Mouse (Mus musculus): ENCODE results near the gene Zbtb8b. TPM values are rescaled to one million over a fixed set of nuclear protein-coding genes. Genes with fewer than 3 reads are reported as not detected.
"Not testable (repeated sequence)": the region's sequence is repeated elsewhere in the genome, so short reads cannot be mapped to it uniquely, and the experiment has no call there.

The Zbtb8b gene
- polyA plus RNA-seq, 1 experiment from 2014 or later = 6.3 TPM

DNA sequence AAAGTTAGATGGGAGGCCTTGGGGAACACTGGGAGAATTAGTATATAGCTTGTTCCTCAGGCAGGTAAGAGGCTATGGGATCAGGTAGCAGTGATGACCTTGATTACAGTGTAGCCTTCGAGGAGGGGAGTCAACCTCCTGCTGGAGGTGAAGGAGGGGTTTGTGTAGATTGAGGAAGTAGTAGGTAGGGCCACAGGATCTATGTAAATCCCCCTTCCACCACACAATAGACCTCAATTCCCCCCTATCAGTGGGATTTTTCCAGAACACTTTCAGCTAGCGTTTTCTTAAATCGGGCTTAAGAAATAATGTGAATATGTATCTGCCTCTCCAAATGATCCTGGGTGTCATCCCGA, 20.2 kb upstream of the Zbtb8b start:
- Histone ChIP-seq H3K9ac (ENCODE audit: low read length) (peak overlapping the region; percentile 84), H3K4me1 (ENCODE audit: control insufficient read depth, insufficient read depth, low read length) (peaks cover 10% of the 10 kb centered on the region), H3K9me3 (replicated peaks; ENCODE audit: control insufficient read depth, low read length) (no peaks in the 10 kb centered on the region), H3K27me3 (ENCODE audit: control insufficient read depth, insufficient read depth, low read length) (no peaks in the 10 kb centered on the region), H3K4me2 (ENCODE audit: low read depth, low read length) (peak overlapping the region; percentile 89), H3K4me3 (ENCODE audit: low read length) (peak overlapping the region; percentile 64), H3K36me3 (ENCODE audit: control insufficient read depth, insufficient read depth) (peaks cover 9% of the 10 kb centered on the region), H3K27ac (ENCODE audit: low read length) (peak overlapping the region; percentile 94)
- no peak for ATAC-seq (replicated peaks; ENCODE audit: extremely low read depth, insufficient read depth, low FRiP score)
- WGBS = 0% methylated on average over 4 of the region's 4 CpGs

DNA sequence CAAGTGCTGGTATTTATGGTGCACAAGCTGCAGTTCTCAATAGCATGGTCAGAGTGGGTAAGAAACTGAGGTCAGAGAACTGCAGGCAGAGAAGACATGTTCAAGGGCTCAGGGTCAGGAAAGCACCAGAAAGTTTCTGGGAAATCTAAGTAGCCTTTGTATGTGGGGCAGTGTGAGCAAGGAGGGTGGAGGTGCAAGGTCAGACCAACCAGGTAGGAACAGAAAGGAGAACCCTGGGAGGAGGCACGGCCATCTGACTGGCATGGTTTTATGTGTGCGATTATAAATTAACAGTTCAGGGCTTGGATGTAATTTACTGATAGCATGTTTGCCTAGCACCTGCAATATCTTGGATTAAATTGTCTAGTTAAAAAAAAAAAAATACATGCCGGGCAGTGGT, 19.1 kb upstream of the Zbtb8b start:
- no peaks in the 10 kb centered on the region for H3K36me3 ChIP-seq (ENCODE audit: control insufficient read depth, insufficient read depth)
- H3K27ac ChIP-seq (ENCODE audit: low read length) = no peak overlapping the region
- H3K9ac ChIP-seq (ENCODE audit: low read length) = no peak overlapping the region
- 89% methylated on average over 3 of the region's 3 CpGs for WGBS
- H3K27me3 ChIP-seq (ENCODE audit: control insufficient read depth, insufficient read depth, low read length) = no peaks in the 10 kb centered on the region
- no peak overlapping the region for H3K4me3 ChIP-seq (ENCODE audit: low read length)
- no peak overlapping the region for H3K4me2 ChIP-seq (ENCODE audit: low read depth, low read length)
- no peaks in the 10 kb centered on the region for H3K9me3 ChIP-seq (replicated peaks; ENCODE audit: control insufficient read depth, low read length)
- H3K4me1 ChIP-seq (ENCODE audit: control insufficient read depth, insufficient read depth, low read length) = peaks cover 10% of the 10 kb centered on the region
- no peak for ATAC-seq (replicated peaks; ENCODE audit: extremely low read depth, insufficient read depth, low FRiP score)

GRCm38 (mm10) chr4:129457311-129457710, 16.7 kb upstream of the Zbtb8b start:
- H3K36me3 ChIP-seq (ENCODE audit: control insufficient read depth, insufficient read depth); ATAC-seq (replicated peaks; ENCODE audit: extremely low read depth, insufficient read depth, low FRiP score); H3K27ac ChIP-seq (ENCODE audit: low read length); H3K27me3 ChIP-seq (ENCODE audit: control insufficient read depth, insufficient read depth, low read length); H3K4me1 ChIP-seq (ENCODE audit: control insufficient read depth, insufficient read depth, low read length); H3K4me3 ChIP-seq (ENCODE audit: low read length); H3K9me3 ChIP-seq (replicated peaks; ENCODE audit: control insufficient read depth, low read length); H3K4me2 ChIP-seq (ENCODE audit: low read depth, low read length); H3K9ac ChIP-seq (ENCODE audit: low read length): not testable (repeated sequence)
- 71% methylated on average over 2 of the region's 2 CpGs for whole genome bisulfite sequencing

DNA sequence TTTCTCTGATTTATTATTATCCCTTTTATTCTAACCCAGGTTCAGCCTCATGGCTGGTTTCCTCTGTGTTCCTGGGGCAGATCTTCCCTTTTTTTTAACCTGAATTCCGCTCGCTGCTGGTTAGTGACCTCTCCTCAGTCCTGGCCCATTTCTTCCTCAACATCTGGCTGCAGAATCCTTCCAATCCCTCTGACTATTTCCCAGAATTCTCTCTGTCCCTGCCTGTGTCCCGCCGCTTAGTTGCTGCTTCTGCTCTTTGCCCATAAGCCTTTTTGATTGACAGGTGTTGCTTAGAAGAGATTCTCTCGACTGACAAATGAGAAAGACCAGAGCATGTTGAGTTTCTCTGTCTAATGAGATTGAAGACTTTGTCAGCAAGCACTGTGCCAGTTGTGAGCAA, 15.5 kb upstream of the Zbtb8b start:
- H3K36me3 ChIP-seq (ENCODE audit: control insufficient read depth, insufficient read depth) = no peaks in the 10 kb centered on the region
- no peaks in the 10 kb centered on the region for H3K27me3 ChIP-seq (ENCODE audit: control insufficient read depth, insufficient read depth, low read length)
- no peaks in the 10 kb centered on the region for H3K9me3 ChIP-seq (replicated peaks; ENCODE audit: control insufficient read depth, low read length)
- no peak for ATAC-seq (replicated peaks; ENCODE audit: extremely low read depth, insufficient read depth, low FRiP score)
- no peak overlapping the region for H3K4me2 ChIP-seq (ENCODE audit: low read depth, low read length)
- no peak overlapping the region for H3K27ac ChIP-seq (ENCODE audit: low read length)
- 40% methylated on average over 5 of the region's 5 CpGs for WGBS
- H3K4me1 ChIP-seq (ENCODE audit: control insufficient read depth, insufficient read depth, low read length) = peaks cover 3% of the 10 kb centered on the region; the same call in 1 of the 2 replicates
- H3K9ac ChIP-seq (ENCODE audit: low read length) = no peak overlapping the region
- H3K4me3 ChIP-seq (ENCODE audit: low read length) = no peak overlapping the region

DNA sequence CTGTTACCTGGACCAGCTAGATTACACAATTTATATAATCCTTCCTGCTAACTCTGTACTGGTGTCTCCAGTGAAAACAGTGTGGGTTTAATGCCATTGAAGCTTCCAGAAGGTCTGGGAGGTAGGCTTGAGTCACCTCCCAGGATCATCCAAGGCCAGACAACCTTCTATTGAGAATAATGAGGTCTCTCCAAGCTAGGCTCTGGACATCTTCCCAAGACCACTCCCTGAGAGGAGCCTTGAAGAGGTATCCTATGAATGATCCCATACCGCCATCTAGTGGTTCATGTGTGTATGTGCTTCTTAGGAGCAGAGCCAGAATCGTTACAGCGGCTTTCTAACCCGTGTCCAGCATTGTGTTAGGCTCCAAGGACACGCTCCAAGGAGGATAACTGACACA, 14.6 kb upstream of the Zbtb8b start:
- no peaks in the 10 kb centered on the region for H3K9me3 ChIP-seq (replicated peaks; ENCODE audit: control insufficient read depth, low read length)
- 2% methylated on average over 5 of the region's 5 CpGs for WGBS
- H3K27ac ChIP-seq (ENCODE audit: low read length) = no peak overlapping the region
- no peaks in the 10 kb centered on the region for H3K4me1 ChIP-seq (ENCODE audit: control insufficient read depth, insufficient read depth, low read length)
- no peaks in the 10 kb centered on the region for H3K27me3 ChIP-seq (ENCODE audit: control insufficient read depth, insufficient read depth, low read length)
- peak; percentile 80 for ATAC-seq (replicated peaks; ENCODE audit: extremely low read depth, insufficient read depth, low FRiP score)
- H3K9ac ChIP-seq (ENCODE audit: low read length) = no peak overlapping the region
- H3K4me3 ChIP-seq (ENCODE audit: low read length) = no peak overlapping the region
- H3K4me2 ChIP-seq (ENCODE audit: low read depth, low read length) = no peak overlapping the region
- no peaks in the 10 kb centered on the region for H3K36me3 ChIP-seq (ENCODE audit: control insufficient read depth, insufficient read depth)

- Histone ChIP-seq H3K9me3 (replicated peaks; ENCODE audit: control insufficient read depth, low read length) (no peaks in the 10 kb centered on the region), H3K4me1 (ENCODE audit: control insufficient read depth, insufficient read depth, low read length) (peaks cover 14% of the 10 kb centered on the region), H3K9ac (ENCODE audit: low read length) (no peak overlapping the region), H3K4me3 (ENCODE audit: low read length) (no peak overlapping the region), H3K27ac (ENCODE audit: low read length) (no peak overlapping the region), H3K36me3 (ENCODE audit: control insufficient read depth, insufficient read depth) (no peaks in the 10 kb centered on the region), H3K27me3 (ENCODE audit: control insufficient read depth, insufficient read depth, low read length) (no peaks in the 10 kb centered on the region), H3K4me2 (ENCODE audit: low read depth, low read length) (no peak overlapping the region)
- ATAC-seq (replicated peaks; ENCODE audit: extremely low read depth, insufficient read depth, low FRiP score) = no peak
- 77% methylated on average over 15 of the region's 15 CpGs for WGBS
Observed at GRCm38 (mm10) chr4:129451471-129452169, 11.0 kb upstream of the Zbtb8b start.

GRCm38 (mm10) chr4:129450851-129451250, 10.2 kb upstream of the Zbtb8b start:
- Histone ChIP-seq H3K4me2 (ENCODE audit: low read depth, low read length) (no peak overlapping the region), H3K27me3 (ENCODE audit: control insufficient read depth, insufficient read depth, low read length) (no peaks in the 10 kb centered on the region), H3K9me3 (replicated peaks; ENCODE audit: control insufficient read depth, low read length) (no peaks in the 10 kb centered on the region), H3K4me3 (ENCODE audit: low read length) (no peak overlapping the region), H3K9ac (ENCODE audit: low read length) (no peak overlapping the region), H3K4me1 (ENCODE audit: control insufficient read depth, insufficient read depth, low read length) (peaks cover 14% of the 10 kb centered on the region), H3K36me3 (ENCODE audit: control insufficient read depth, insufficient read depth) (no peaks in the 10 kb centered on the region), H3K27ac (ENCODE audit: low read length) (no peak overlapping the region)
- no peak for ATAC-seq (replicated peaks; ENCODE audit: extremely low read depth, insufficient read depth, low FRiP score)
- 65% methylated on average over 2 of the region's 2 CpGs for WGBS

DNA sequence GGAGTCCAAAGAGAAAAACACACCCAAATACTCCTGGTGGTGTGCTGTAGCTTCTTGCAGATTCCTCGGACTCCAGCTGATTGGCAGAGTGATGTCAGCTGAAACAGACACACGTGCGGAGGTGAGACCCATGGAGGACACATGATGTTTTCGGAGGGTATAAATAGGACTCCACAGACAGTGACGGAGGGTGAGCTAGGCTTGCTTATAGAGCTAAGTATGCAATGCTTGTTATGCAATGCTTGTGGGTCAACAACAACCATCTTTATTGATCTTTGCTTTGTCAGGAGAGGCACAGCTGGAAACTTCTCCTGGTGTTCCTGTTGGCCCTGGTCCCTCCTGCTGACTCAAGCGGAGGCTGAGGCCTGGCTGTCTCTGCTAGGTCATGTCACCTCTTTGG, 8.1 kb upstream of the Zbtb8b start:
- Histone ChIP-seq H3K36me3 (ENCODE audit: control insufficient read depth, insufficient read depth) (no peaks in the 10 kb centered on the region), H3K4me2 (ENCODE audit: low read depth, low read length) (no peak overlapping the region), H3K9me3 (replicated peaks; ENCODE audit: control insufficient read depth, low read length) (no peaks in the 10 kb centered on the region), H3K27me3 (ENCODE audit: control insufficient read depth, insufficient read depth, low read length) (no peaks in the 10 kb centered on the region), H3K9ac (ENCODE audit: low read length) (no peak overlapping the region), H3K4me3 (ENCODE audit: low read length) (no peak overlapping the region), H3K4me1 (ENCODE audit: control insufficient read depth, insufficient read depth, low read length) (peaks cover 16% of the 10 kb centered on the region), H3K27ac (ENCODE audit: low read length) (no peak overlapping the region)
- no peak for ATAC-seq (replicated peaks; ENCODE audit: extremely low read depth, insufficient read depth, low FRiP score)
- 74% methylated on average over 6 of the region's 6 CpGs for WGBS

DNA sequence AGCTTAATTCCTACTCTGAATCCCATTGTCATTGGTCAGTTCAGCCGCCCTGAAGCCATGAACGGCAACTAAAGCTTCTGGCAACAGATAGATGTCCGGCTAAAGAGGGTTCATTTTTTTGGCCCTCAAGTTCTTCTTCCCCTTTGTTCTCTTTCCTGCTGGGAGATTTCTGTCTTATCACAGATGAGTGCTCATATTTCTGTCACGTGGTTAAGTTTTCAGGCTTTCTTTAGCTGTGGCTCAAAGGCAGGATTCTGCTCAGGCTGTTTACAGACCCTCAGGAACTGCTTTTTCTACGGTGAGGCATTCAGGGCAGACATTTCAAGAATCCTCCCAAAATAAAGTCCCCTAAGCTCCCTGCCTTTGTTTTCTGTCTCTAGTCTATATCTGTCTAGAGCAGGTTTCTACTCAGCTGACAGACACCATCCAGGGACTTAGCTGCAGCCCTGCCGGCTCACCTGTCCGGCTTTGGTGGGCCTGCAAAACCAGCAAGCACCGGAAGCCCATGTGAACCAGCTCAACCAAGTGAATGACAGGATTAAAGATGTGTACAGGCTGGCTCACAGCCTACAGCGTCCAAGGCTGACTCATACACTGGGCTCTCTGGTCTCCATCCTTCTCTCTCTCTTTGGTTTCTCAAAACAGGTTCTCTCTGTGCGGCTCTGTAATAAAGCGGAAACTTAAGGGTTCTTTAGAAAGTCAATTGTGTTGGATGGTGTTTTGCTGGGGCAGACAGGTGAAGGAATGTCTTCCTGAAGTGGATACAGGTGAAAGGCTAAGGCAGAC, 7.3 kb upstream of the Zbtb8b start:
- Histone ChIP-seq H3K4me3 (ENCODE audit: low read length) (no peak overlapping the region), H3K27ac (ENCODE audit: low read length) (peak overlapping the region; percentile 62), H3K9me3 (replicated peaks; ENCODE audit: control insufficient read depth, low read length) (no peaks in the 10 kb centered on the region), H3K4me1 (ENCODE audit: control insufficient read depth, insufficient read depth, low read length) (peaks cover 16% of the 10 kb centered on the region), H3K4me2 (ENCODE audit: low read depth, low read length) (no peak overlapping the region), H3K9ac (ENCODE audit: low read length) (no peak overlapping the region; the same call in 1 of the 2 replicates), H3K27me3 (ENCODE audit: control insufficient read depth, insufficient read depth, low read length) (no peaks in the 10 kb centered on the region), H3K36me3 (ENCODE audit: control insufficient read depth, insufficient read depth) (no peaks in the 10 kb centered on the region)
- WGBS = 54% methylated on average over 11 of the region's 11 CpGs
- ATAC-seq (replicated peaks; ENCODE audit: extremely low read depth, insufficient read depth, low FRiP score) = no peak; the same call in 1 of the 2 replicates

Data from heart, embryonic 16.5 days (tissue).